Mouse (Mus musculus): ENCODE measurements around the gene Irx5.

- no peak for TF ChIP-seq CTCF (IDR thresholded peaks at IDR 0.05; ENCODE audit: borderline replicate concordance, extremely low read depth, insufficient read depth, insufficient read length)
- no peak for TF ChIP-seq POLR2A (IDR thresholded peaks at IDR 0.05; ENCODE audit: borderline replicate concordance, extremely low read depth, insufficient read depth, insufficient read length, poor library complexity, severe bottlenecking)
Observed at GRCm38 (mm10) chr8:92365241-92365943, 8.0 kb downstream of the Irx5 start.
